Mouse (Mus musculus): ENCODE measurements around the gene C1qtnf9. TPM values are rescaled to one million over a fixed set of nuclear protein-coding genes. Genes with fewer than 3 reads are reported as not detected.

The C1qtnf9 gene
- 10 to 100 TPM; 19.2 to 23.5 TPM for total RNA-seq (2021)
- long read RNA-seq, experiment 1, transcript C1qtnf9-201 (4 exons, 1,903 nt): major isoform, 11 of 15 reads
- long read RNA-seq, experiment 1, partial matches to known transcripts: 0 of 15 reads
- long read RNA-seq, experiment 1, other reads (novel, unspliced or antisense): 4 of 15 reads
- long read RNA-seq, experiment 2, transcript C1qtnf9-201 (4 exons, 1,903 nt): major isoform, 12 of 19 reads
- long read RNA-seq, experiment 2, partial matches to known transcripts: 1 of 19 reads
- long read RNA-seq, experiment 2, other reads (novel, unspliced or antisense): 6 of 19 reads

DNA sequence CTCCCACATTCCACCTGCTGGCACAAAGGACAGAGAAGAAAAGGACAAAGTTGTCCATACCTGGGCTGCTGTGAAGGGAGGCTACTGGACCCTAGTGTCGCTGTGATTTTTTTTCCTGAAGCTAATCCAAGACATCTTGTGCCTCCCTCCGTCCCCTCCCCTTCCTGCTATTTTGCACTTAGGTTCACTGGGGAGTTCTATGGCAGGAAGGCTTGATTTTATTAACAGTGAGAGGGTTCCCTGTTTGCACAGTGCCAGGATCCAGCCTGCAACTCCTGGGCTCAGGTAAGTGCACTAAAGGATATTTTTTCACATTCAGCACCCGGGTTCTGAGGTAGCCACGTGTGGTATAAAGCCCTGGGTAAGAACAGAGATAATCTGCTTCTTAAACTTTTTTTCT, at the start of gene C1qtnf9:
Gene C1qtnf9 (plus strand): TSS at position 251 of the 400 bp plus-strand sequence.
- DNase-seq: no peak

- no peak for DNase-seq
Measured at GRCm38 (mm10) chr14:60721304-60721703, 46.6 kb upstream of the C1qtnf9 start.

GRCm38 (mm10) chr14:60721938-60722337, 46.0 kb upstream of the C1qtnf9 start:
- DNase-seq: no peak

DNA sequence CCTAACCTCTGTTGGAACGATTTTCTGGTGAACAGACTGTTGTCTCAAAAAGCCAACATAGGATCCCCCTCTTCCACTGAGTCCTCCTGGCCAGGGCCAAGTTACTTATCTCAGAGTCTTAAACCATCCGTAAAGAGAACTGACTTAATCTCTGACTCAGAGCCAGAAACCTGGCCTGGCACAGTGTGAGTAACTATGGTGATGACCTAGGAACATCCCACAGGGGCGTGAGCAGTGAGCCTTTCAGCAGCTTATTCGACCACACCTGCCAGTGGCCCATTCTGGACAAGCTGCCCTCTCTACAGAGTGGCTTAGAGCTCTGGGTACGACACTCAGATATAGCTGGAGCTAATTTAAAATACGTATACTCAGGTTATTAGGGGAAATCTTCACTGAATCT, 41.8 kb upstream of the C1qtnf9 start:
- DNase-seq: no peak

GRCm38 (mm10) chr14:60727130-60727529, 40.8 kb upstream of the C1qtnf9 start:
- DNase-seq: no peak

DNA sequence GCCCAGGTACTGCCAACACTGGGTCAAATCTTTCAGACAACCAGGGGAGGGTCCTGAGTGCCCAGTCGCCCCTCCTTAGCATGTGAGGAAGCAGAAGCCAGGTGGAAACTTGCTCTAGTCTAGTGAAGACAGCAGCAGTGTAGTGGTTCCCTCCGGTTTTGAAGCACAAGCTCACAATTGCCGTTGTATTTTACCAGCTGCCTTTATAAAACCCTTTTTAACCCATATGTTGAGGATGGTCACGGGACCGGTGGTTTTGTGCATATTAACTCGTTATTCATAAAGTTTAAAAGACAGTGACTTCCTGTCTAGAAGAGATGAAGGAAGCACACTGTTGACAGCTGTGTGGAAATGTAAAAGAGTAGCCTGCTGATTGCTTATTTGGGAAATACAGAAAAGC, 35.9 kb upstream of the C1qtnf9 start:
- DNase-seq: no peak

- peak; percentile 55 for DNase-seq
Measured at GRCm38 (mm10) chr14:60732787-60733186, 35.1 kb upstream of the C1qtnf9 start.

- no peak for DNase-seq
Measured at GRCm38 (mm10) chr14:60733706-60734105, 34.2 kb upstream of the C1qtnf9 start.

DNA sequence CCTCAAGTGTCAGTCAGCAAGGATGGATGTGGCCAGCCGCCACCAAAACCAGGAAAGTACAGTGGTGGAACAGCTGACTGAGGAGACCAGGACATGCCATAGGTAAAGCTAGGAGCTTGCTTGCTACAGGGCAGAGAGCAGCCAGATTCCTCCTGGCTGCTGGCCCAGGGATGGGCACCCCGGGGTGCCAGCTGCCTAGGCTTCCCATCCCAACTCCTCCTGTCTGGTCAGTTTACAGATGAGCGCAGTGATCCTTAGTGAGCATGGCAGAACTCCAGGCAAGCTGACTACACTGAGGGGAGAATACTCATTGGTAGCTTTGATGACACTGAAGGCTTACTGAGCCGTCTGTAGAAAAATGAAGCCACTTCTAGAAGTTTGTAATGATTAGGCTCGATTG, 32.7 kb upstream of the C1qtnf9 start:
- DNase-seq: peak; percentile 35

- no peak for DNase-seq
Measured at GRCm38 (mm10) chr14:60735848-60736547, 31.9 kb upstream of the C1qtnf9 start.

DNA sequence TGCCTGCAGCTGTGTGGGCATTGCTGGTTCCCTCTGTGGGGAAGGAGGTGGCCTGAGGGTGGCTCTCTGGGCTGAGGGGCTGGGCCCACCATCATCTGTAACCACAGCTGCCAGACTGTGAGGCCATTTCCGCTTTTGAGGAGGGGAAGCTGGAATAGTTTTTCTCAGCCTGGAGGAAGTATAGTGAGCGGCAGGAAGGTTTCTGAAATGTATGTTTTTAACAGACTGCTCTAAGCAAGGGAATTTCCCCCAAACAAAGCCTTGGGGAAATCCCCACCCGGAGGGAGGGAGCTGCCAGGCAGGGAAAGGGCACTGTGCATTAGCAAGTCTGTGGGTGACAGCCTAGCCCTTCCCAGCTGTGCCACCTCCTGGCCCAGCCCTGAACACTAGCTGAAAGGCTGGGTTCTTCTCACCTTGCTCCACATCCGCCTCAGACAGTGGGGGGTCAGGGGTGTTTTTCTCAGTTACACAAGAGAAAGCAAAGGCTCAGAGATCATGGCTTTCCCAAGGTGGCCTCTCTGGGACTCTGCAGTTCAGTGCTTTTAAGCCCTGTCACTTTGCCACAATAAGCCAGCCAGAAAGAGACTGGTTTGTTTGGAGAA, 31.2 kb upstream of the C1qtnf9 start:
- peak; percentile 52 for DNase-seq

DNA sequence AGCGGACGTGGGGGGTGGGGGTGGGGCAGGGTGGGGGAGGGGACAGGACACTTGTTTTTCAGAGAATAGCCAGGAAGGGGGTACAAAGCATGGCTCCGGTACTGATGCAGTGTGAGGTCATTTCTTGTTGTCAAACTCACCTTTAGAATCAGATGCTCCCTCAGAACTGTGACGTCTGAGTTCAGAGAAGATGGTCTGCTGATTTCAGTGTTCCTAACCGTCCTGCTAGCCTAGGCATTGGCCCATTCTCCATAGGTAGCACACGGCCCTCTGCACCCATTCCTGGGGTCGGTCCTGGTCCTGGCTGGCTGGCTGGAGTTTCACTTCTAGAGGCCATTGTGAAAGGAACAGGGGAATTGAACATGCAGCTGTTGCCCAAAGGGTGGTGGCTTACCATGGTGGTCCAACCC, 30.7 kb upstream of the C1qtnf9 start:
- DNase-seq: no peak

DNA sequence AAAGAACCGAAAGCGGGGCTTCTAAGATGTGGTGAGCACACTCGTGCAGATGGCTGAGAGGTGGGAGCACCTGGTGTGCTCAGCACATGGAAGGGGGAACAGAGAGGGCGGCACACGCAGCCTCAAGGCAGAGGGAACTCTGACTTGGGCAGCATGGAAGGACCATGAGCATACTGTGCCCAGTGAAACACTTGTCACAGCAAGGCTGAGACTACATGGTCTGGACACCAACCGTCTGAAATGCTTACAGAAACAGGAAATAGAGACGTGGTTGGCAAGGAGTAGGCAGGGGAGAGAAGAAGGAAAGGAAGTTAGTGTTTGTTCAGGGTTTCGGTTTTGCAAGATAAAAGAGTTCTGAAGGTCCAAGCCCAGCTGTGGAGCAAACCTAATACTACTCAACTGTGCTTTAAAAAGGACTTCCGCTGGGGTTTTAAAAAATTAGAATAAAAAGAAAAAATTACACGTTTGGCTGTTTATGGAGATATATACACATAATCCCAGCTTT, 29.4 kb upstream of the C1qtnf9 start:
- DNase-seq: no peak

DNA sequence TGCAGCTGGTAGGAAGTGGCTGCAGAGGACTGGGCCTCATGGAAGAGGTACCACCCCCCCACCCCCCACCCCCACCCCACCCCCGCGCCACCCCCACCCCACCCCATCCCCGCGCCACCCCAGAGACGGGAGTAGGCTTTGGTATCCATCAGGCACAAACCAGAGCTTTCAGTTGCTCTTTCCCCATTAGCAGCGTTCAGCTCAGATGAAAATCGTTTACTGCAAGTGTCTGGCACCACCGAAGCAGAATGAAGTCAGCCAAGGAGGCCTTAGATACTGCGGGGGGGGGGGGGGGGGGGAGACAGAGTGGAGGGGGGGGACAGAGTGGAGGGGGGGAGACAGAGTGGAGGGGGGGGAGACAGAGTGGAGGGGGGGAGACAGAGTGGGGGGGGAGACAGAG, 28.8 kb upstream of the C1qtnf9 start:
- DNase-seq: no peak

DNA sequence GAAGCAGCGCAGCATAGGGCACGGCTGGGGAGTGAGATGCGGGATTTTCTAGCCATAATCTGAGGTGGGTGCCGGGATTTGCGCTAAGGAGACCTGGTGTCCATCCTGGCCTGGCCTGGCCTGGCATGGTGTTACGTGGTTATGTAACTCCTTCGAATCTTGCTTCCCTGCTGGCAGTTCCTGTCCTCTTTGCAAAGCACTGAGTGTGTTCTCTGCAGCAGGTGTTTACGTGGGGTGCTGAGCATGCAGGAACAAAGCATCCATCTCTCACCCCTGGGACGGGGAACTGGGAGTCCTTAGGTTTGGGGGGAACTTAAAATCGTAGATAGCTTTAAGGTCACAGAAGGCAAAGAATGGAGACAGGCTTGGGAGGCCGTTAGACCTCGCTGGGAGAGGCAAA, 28.3 kb upstream of the C1qtnf9 start:
- DNase-seq: no peak

DNA sequence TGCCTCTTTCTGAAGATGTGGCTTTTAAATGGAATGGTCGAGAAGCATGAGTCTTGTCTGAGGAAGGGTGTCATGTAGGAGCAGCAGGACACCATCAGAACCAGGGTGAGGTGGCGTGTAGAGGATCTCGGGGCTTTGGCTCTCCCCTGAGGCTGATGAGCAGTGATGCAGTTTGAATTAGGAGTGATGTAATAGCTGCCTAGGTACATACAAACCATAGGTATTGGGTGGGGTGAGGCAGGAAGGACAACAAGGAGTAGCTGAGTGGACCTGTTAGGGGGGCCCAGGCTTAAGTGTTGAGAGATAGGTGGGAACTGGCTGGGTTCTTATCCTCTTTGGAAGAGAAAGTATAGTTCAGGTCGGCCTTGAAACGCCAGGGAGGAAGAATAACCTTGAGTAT, 27.4 kb upstream of the C1qtnf9 start:
- no peak for DNase-seq

DNA sequence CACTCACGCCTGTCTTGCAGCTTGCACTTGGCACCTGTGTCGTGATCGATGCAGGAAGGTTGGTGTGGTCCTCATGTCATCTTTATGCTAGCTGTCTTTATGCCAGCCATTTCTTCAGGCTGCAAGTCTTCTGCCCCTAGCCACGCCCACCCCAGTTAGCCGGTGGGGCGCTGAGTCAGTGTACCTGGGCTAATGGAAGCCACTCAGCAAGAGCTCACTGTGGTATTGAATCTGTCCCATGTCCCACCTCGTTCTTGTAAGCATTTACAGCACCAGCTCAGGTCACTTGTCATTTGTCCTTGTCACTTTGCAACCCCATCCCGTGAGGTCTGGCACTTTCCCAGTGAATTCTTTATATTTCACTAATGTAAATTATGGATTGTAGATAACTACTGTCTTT, 26.9 kb upstream of the C1qtnf9 start:
- no peak for DNase-seq

DNA sequence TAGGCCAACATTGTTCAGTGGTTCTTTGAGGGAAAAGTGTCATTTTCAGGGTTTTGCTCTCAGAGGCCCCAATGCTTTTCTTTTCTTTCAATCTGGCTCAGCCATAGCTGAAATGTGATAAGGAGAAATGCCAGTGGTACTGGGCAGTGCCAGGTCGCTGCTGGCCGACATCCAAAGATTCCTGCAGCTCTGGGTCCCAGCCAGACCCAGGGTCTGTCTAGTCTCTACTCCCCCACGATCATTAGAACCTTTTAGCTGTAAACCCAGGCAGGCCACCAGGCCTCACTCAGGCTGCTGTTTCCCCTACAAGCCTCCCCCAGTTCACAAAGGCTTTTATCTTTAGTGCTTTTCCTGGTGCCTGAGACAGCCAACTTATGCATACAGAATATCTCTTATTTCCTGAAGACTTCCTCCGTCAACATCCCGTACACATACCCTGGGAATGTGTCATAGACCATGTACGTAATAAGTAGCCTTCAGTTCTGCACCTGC, 26.4 kb upstream of the C1qtnf9 start:
- DNase-seq: no peak

DNA sequence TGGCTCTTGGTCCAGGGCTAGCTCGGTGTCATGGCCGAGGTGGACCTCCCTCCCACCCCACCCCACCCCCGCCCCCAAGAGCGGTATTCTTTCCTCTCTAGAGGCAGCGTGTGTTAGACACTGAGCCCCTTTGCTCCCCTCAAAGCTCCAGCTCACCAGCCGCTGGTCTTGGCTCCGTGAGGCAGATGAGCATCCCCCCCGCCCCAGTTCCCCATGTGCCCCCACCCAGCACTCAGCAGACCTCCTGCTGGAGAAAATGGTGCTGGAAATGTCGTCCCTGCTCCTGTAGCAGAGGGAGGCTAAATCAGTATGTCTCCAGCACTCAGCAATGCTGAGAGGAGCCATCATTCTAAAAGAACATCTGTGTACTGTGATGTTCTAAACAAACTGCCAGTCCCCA, 24.3 kb upstream of the C1qtnf9 start:
- DNase-seq: no peak

DNA sequence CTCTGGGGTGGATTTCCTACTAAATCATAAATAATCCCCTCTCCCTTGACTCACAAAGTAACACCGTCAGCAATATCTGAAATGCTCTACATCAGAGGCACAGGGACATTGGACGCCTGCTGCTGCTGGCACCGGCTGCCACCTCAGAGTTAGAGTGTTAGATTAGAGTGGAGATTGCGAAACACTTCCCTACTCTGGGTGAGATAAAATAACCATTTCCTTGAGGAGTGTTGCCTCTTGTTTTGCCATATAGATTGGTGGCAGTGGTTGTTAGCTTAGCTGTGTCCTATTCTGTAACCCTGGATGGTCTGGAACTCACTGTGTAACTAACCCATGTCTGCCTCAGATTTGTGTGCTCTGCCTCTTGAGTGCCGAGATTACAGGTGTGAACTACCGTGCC, 22.7 kb upstream of the C1qtnf9 start:
- no peak for DNase-seq

DNA sequence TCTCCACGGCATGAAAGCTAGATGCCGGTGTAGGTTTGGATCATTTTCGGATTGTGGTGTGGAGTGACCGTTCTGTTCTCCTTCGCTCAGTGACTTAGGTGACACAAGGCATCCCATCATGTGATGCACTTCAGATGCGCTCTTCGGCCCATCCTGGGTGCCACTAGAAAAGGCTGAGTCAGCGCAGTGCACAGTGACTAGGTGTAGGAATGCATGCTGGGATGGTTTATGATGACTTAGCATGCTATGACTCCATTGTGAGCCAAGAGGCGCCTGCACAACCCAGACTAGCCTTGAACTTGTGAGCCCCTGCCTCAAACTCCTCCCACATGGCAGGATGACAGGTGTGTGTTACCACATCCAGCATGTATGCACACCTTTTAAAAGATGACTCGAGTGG, 21.8 kb upstream of the C1qtnf9 start:
- DNase-seq: no peak

- no peak for DNase-seq
Measured at GRCm38 (mm10) chr14:60747154-60747870, 20.6 kb upstream of the C1qtnf9 start.

DNA sequence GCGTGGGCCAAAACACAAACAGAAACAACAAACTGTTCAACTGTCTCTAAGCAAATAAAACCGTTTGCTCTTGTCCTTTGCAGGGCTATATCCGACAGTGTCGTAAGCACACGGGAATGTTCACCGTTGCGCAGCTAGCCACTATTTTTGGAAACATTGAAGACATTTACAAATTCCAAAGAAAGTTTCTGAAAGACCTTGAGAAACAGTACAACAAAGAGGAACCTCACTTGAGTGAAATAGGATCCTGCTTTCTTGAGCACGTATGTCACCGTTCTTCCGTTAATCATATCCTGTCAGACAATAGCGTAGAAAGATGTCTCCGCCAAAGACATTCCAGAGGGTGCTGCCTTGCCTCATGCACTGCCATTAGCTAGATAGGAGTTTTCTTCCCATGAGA, 18.1 kb upstream of the C1qtnf9 start:
- no peak for DNase-seq

Data from gastrocnemius, postnatal 25 days (tissue).